Mouse (Mus musculus): ENCODE measurements around the gene Manba.

DNA sequence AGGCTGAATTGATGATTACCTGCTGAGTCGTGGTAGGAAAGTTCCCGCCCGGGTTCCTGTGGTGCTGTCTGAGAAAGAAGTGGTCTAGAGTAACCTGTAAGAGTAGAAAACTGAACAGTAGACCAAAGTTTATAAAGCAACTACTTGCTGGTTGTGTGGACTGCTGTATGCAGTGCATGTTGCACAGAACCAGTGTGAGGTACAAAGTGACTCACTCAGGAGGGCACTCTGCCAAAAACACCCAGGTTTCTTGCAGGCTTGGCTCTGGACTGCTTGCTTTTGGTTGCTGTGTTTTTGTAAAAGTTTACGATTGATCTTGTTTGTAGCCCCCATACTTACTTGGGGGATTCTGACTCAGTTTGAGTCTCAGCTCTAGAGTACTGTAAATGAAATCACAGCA, 15.4 kb upstream of the Manba start:
- no peak for TF ChIP-seq POLR2A (IDR thresholded peaks at IDR 0.05; ENCODE audit: low read depth, low read length)
- TF ChIP-seq CTCF (IDR thresholded peaks at IDR 0.05; ENCODE audit: extremely low read depth, insufficient read depth, insufficient read length, insufficient replicate concordance), result no peak

All from spleen, adult 2 months (tissue).